Mouse (Mus musculus): ENCODE results near the gene Bcam.

Bcam gene

GRCm38 (mm10) chr7:19754065-19754464, 16.8 kb downstream of the Bcam start:
- in situ Hi-C loops (cut with MboI, MseI), result no loop called here

GRCm38 (mm10) chr7:19753587-19753986, 17.2 kb downstream of the Bcam start:
- in situ Hi-C loops (cut with MboI, MseI), result no loop called here

DNA sequence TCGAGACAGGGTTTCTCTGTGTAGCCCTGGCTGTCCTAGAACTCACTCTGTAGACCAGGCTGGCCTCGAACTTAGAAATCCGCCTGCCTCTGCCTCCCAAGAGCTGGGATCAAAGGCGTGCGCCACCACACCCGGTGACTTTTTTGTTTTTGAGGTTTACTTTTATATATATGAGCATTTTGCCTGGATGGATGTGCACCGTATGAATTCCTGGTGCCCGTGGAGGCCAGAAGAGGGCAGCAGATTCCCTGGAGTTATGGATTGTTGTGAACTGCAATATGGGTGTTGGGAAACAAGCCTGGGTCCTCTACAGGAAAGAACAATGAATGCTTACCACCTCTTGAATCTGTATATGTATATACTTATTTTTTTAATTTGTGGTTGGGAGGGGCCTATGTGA, 18.2 kb downstream of the Bcam start:
- in situ Hi-C loops (cut with MboI, MseI), result no loop called here

DNA sequence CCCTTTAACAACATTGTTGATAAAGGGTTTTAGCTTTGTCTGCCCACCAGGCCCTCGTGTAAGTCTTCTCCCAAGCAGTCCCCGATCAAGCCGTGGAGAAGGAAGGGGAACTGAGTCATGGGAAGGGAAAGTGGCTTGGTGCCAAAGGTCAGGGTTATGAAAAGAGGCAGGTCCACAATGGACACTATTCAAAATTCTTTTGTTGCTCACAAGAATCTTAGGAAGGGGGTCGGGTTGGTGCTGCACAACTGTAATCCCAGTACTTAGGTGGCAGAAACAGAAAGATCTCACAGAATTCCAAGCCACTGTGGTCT, 19.8 kb downstream of the Bcam start:
- in situ Hi-C loops (cut with MboI, MseI), result no loop called here

- in situ Hi-C loops (cut with MboI, MseI), result no loop called here
Observed at GRCm38 (mm10) chr7:19750217-19751069, 20.4 kb downstream of the Bcam start, which contains the start of gene Nectin2. Gene Nectin2 (minus strand): TSS chr7:19750483.

DNA sequence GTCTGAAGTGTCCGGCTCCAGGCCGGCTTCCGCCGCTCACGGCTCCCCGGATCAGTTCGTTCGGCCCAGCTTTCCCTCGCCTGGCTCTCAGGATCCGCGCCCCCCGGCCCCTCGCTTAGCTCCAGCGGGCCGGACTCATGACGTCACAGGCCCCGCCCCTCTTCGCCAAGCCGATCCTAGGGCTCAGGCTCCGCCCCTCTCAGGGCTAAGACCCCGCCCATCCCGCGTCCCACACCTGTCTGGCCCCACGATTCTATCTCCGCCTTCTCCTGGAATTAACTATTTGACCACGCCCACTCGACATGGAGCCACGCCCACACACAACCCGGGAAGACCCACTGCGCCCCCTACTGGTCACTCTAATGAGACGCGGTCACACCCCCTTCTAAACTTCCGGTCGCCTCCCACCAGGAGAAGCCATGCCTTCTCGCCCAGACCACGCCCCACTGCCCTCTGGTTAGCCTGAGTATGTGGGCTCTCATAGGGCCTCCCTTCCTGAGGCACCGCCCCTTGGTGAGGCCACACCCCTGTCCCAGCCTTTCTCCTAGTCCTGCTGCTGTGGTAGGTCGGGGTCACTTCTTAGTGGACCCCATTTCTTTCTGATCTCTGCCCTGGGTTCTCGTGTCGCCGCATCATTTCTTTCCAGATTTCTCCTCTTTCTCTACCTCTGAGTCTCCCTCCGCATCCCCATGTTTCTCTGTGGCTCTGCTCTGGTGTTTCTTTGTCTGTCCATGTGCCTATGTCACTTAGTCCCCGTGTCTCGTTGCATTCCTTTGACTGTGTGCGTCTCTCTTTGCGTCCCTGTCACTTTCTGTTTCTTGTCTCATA, 21.2 kb downstream of the Bcam start:
- in situ Hi-C loops (cut with MboI, MseI), result no loop called here

- in situ Hi-C loops (cut with MboI, MseI), result no loop called here
Observed at GRCm38 (mm10) chr7:19748219-19749195, 22.3 kb downstream of the Bcam start.

GRCm38 (mm10) chr7:19747420-19748218, 23.2 kb downstream of the Bcam start:
- in situ Hi-C loops (cut with MboI, MseI), result no loop called here

DNA sequence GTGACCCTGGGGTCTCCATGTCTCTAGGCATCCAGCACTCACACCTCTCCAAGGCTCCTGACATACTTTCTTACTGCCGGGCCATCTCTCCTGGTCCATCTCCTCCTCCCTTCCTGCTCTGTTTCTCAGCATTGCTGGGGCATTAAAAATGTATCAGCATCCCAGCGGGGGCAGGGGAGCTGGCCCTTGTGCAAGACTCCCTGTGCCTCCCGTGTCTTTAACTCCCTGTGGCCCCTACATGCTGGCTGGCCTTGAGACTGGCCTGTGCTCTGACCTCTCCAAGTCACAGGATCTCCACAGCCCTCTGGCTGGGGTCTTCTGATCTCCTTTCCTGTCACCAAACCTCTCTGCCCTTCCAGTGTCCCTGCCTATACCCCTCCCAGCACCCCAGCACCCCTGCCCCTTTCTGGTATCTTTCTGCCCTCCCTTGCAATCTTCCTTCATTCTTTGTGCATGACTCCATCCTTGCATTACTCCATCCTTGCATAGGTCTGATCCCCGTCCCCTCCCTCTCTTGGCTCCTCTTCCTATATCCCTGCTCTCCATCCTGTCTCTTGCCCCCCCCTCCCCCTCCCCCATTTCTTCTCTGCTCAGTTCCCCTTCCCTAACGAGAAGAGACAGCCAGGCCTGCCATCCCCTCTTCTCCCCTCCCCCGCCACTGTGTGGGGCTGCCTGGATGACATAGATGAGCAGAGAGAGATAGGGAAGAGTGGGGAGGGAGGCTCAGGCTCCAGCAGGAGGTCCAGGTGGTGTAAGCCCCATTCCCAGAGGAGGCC, 24.2 kb downstream of the Bcam start:
- in situ Hi-C loops (cut with MboI, MseI), result no loop called here

GRCm38 (mm10) chr7:19745971-19746370, 24.8 kb downstream of the Bcam start:
- in situ Hi-C loops (cut with MboI, MseI), result no loop called here

DNA sequence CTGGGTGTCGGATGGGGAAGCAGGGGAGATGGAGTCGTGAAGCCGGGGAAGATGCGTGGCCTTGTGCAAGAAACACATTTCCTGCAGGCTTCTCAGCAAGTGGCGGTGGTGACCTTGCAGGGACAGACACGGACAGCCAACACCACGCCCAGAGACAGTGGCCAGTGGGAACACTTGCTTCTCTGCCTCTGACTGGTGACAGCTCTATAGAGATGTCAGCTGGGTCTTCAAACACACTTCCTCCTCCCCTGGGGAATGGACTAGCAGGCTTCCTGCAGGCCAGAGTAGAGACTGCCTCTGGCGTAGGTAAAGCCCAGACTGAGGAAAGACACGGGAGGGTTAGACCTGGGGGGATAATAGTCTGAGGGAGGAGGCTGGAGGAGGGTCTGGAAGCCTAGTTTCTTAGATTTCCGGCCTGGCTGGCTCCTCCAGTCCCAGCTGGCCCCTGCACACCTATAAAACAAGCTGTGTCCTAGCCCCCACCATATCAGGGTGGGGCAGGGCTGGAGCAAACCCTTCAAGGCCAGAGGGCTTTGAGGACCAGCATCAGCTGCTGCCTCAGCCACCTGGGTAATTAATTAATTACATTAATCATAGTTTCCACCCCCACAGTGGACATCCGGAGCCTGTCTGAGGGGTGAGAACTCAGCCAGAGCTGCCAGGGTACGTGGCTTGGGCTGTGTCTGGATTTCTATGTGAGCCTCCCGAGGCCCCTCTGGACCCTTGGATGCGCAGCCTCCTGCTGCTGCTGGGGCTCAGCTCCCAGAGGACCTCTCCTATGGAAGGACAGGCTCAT, 26.0 kb downstream of the Bcam start:
- in situ Hi-C loops (cut with MboI, MseI), result no loop called here

GRCm38 (mm10) chr7:19743791-19744190, 27.0 kb downstream of the Bcam start:
- in situ Hi-C loops (cut with MboI, MseI), result no loop called here

GRCm38 (mm10) chr7:19742468-19742867, 28.3 kb downstream of the Bcam start:
- in situ Hi-C loops (cut with MboI, MseI), result no loop called here

DNA sequence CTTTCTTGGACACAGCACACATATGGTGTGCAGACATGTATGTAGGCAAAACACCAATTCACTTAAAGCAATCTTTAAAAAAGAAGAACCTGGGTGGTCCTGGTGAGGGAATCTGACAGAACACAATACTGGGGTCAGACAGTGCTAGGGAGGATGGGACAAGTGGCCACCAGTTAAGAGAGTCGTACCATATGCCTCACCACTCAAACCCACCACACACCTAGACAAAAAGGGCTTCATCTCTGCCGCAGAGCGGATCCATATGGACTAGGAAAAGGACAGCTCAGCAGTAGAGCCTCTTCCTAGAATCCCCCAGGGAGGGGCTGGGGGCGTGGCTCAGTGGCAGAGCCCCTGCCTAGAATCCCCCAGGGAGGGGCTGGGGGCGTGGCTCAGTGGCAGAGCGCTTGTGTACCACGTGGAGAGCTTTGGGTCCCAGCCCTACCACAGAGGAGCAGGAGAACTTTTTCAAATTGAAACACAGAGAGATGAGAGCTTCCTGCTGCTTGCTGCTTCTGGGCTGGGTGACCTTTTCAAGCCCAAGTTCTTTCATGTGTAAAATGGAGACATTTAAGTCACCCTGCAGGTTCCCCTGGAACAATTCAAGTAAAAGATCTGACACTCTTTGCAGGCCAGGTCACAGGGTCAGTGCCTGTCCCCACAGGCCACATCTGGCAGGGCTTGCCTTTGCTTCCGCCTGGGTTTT, 29.3 kb downstream of the Bcam start:
- in situ Hi-C loops (cut with MboI, MseI), result no loop called here

DNA sequence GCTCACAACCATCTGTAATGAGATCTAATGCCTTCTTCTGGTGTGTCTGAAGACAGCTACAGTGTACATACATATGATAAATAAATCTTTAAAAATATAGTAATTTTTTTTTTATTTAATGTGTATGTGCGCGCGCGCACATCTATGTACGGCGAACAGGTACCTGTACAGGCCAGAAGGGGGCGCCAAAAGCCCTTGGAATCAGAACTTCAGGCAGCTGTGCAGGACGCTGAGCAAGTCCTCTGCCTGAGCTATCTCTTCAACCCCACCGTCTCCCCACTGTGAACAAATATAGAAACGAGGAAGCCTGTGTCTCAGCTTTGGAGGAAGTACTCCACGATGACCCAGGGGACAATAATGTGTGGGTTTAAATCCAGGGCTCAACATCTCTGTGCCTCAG, 30.5 kb downstream of the Bcam start:
- in situ Hi-C loops (cut with MboI, MseI), result no loop called here

- in situ Hi-C loops (cut with MboI, MseI), result no loop called here
Observed at GRCm38 (mm10) chr7:19738771-19739170, 32.0 kb downstream of the Bcam start.

DNA sequence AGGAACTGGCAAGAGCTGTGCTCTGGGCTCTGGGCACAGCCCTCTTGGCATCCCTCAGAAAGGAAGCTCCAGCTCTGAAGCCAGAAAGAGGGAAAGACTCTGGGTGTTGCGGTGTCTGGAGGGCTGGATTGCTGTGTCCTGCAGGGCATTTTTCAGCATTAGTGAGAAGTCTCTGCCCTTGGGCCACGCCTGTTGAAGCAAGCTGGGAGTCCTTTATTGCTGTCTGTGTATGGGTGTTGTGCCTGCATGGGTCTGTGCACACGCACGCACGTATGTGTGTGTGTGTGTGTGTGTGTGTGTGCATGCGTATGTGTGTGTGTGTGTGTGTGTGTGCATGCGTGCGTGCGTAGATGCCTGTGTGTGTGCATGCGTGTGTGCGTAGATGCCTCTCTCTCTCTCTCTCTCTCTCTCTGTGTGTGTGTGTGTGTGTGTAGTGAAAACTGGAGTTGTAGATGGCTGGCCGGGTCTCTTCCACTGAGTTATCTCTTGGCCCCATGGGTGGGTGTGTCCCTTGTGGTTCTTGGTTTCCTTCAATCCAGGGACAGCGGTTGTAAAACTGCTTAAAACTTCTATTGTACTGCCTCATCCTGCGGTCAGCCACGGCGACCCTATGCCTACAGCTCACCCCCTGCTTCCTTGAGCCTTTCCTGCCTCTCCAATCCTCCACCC, 34.3 kb downstream of the Bcam start:
- in situ Hi-C loops (cut with MboI, MseI), result no loop called here

DNA sequence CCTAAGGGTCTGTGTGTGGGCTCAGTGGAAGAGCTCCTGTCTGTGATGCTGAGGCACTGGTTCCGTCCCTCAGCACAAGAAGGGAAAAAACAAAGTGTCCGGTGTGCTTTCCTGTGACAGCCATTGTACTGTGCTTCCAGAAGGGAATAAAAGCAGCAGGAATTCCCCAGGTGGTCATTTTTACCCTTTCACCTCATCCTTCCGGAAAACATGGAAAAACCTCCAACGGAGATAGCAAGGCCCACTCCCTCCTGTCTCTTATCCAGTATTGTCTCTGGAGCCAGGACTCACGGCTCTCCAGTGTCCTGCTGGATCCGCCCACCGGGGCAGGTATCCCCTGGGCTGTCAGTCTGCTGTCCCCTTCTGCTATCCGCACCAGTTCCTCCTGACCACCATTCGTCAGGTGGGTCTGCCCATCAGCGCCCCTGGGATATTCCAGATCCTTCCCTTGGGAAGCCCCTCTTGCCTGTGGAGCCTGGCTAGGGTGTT, 36.6 kb downstream of the Bcam start:
- in situ Hi-C loops (cut with MboI, MseI), result no loop called here

All from regulatory T cell (primary cell).